In genomic region chr14:21766398-21766958, GRCm38 (mm10) we compare ENCODE assay signal across 29 mouse cellular contexts. TPM values are rescaled to one million over a fixed set of nuclear protein-coding genes. Genes with fewer than 3 reads are reported as not detected.
DNase-seq lines count a peak whose midpoint lies in the region; ATAC-seq and TF ChIP-seq lines count a peak whose summit lies in the region.
"Had no signal": no experiment of that assay in that cellular context is flagged by ENCODE, and none has a peak within 500 bp of the region (broad histone marks: within the 10 kb centered on the region; RNA-seq: fewer than 3 reads in every experiment).

No protein-coding gene starts in this region.

- no peaks in the 10 kb centered on the region for H3K9me3 ChIP-seq in heart, embryonic 15.5 days (replicated peaks)
- H3K9me3 ChIP-seq in liver, embryonic 13.5 days (replicated peaks) = no peaks in the 10 kb centered on the region
- H3K9me3 ChIP-seq: embryonic facial prominence, embryonic 15.5 days; hindbrain, embryonic 10.5 days had no signal

- no peak overlapping the region for H3ac ChIP-seq in myocyte (ENCODE audit: control insufficient read depth, insufficient read length)

- no peaks in the 10 kb centered on the region for H3K36me3 ChIP-seq in heart, embryonic 15.5 days
- H3K36me3 ChIP-seq in liver, embryonic 13.5 days = no peaks in the 10 kb centered on the region
- H3K36me3 ChIP-seq in myocyte (ENCODE audit: control insufficient read depth, insufficient read depth) = no peaks in the 10 kb centered on the region
- H3K36me3 ChIP-seq: embryonic facial prominence, embryonic 15.5 days; forebrain, embryonic 10.5 days; hindbrain, embryonic 10.5 days had no signal

- no peak overlapping the region for H3K9ac ChIP-seq in heart, embryonic 15.5 days
- H3K9ac ChIP-seq in liver, embryonic 13.5 days = 0 out of 2 replicates have a peak overlapping the region, but pooled peaks have one; percentile 11
- H3K9ac ChIP-seq: embryonic facial prominence, embryonic 15.5 days; forebrain, postnatal 0 days had no signal

- 52% methylated on average over 6 of the region's 6 CpGs for WGBS in heart, embryonic 15.5 days
- 55% methylated on average over 6 of the region's 6 CpGs for WGBS in liver, embryonic 13.5 days (ENCODE audit: insufficient replicate concordance)

- ATAC-seq in heart, embryonic 15.5 days (replicated peaks; ENCODE audit: insufficient number of reproducible peaks, insufficient read depth, low FRiP score, low read depth) = 0 out of 2 replicates have a peak, but pooled peaks have one; percentile 43
- ATAC-seq in liver, embryonic 13.5 days (ENCODE audit: low read depth) = peak; percentile 64
- ATAC-seq: activated CD4-positive, CD25-positive, alpha-beta regulatory T cell, adult 4 months; forebrain, postnatal 0 days; hindbrain, postnatal 0 days; midbrain, embryonic 16.5 days; Patski had no signal

- H3K4me2 ChIP-seq in heart, embryonic 15.5 days = peak overlapping the region; percentile 9; the same call in 1 of the 2 replicates
- peak overlapping the region; percentile 53 for H3K4me2 ChIP-seq in liver, embryonic 13.5 days
- H3K4me2 ChIP-seq in myocyte (ENCODE audit: low read depth) = peak overlapping the region; percentile 76
- H3K4me2 ChIP-seq: embryonic facial prominence, embryonic 15.5 days had no signal

- no peak for TF ChIP-seq POLR2A in myocyte (IDR thresholded peaks at IDR 0.05; ENCODE audit: insufficient read length, low read depth)

- peaks cover 92% of the 10 kb centered on the region for H3K79me2 ChIP-seq in myocyte (ENCODE audit: control insufficient read depth, insufficient read depth)

- no peak for DNase-seq in heart, postnatal 25 days (ENCODE audit: low spot score)
- peak; percentile 19 for DNase-seq in NIH3T3 (ENCODE audit: low read depth)
- no peak for DNase-seq in liver, embryonic 13.5 days
- no peak for DNase-seq in adrenal gland, postnatal 4 days (ENCODE audit: low spot score in 2 of 2)
- DNase-seq in left cerebral cortex, postnatal 14 days (ENCODE audit: low spot score in 2 of 2) = no peak
- DNase-seq in gastrocnemius, postnatal 10 days = no peak
- DNase-seq: adrenal gland, postnatal 10 days; B cell, adult 2 months; cerebellum, adult 11 months; cerebellum, postnatal 14 days; forebrain, postnatal 0 days; heart, adult 18-20 months; kidney, adult 8-10 months; kidney, postnatal 25 days; layer of hippocampus, adult 9-11 months; lung, adult 2 months; right cerebral cortex, postnatal 25 days; thymus, postnatal 36 days had no signal

- H3K4me1 ChIP-seq in heart, embryonic 15.5 days (replicated peaks) = peaks cover 30% of the 10 kb centered on the region
- peaks cover 55% of the 10 kb centered on the region for H3K4me1 ChIP-seq in liver, embryonic 13.5 days (replicated peaks)

- intact Hi-C loops in heart, postnatal 25 days (cut with DNase I) = no loop called here
- intact Hi-C loops in left cerebral cortex, postnatal 14 days (cut with DNase I) = no loop called here

- peak overlapping the region; percentile 8; the same call in 1 of the 2 replicates for H3K27ac ChIP-seq in heart, embryonic 15.5 days
- peak overlapping the region; percentile 63 for H3K27ac ChIP-seq in liver, embryonic 13.5 days
- H3K27ac ChIP-seq: embryonic facial prominence, embryonic 15.5 days; forebrain, embryonic 10.5 days; hindbrain, embryonic 10.5 days; hindbrain, postnatal 0 days; left cerebral cortex, adult 2 months had no signal

- no peak overlapping the region for H3K4me3 ChIP-seq in heart, embryonic 15.5 days
- H3K4me3 ChIP-seq in liver, embryonic 13.5 days (replicated peaks) = peak overlapping the region; percentile 9; the same call in 1 of the 2 replicates
- H3K4me3 ChIP-seq in myocyte = no peak overlapping the region
- H3K4me3 ChIP-seq: embryonic facial prominence, embryonic 15.5 days; forebrain, embryonic 10.5 days; hindbrain, embryonic 10.5 days; left cerebral cortex, adult 2 months had no signal

- no peaks in the 10 kb centered on the region for H3K27me3 ChIP-seq in heart, embryonic 15.5 days
- H3K27me3 ChIP-seq in liver, embryonic 13.5 days = no peaks in the 10 kb centered on the region
- no peaks in the 10 kb centered on the region for H3K27me3 ChIP-seq in myocyte (ENCODE audit: control insufficient read depth, insufficient read depth, insufficient read length)
- H3K27me3 ChIP-seq: embryonic facial prominence, embryonic 15.5 days; Patski had no signal

TF ChIP-seq in myocyte, 11 proteins besides CTCF, POLR2A, EP300 and RAD21:
- TF ChIP-seq TCF12 (IDR thresholded peaks at IDR 0.05; ENCODE audit: insufficient read depth, poor library complexity, severe bottlenecking) (no peak), SRF (IDR thresholded peaks at IDR 0.05; ENCODE audit: control insufficient read depth, insufficient read length, low read depth) (no peak), MAX (IDR thresholded peaks at IDR 0.05; ENCODE audit: low read depth) (no peak), CEBPB (IDR thresholded peaks at IDR 0.05; ENCODE audit: insufficient read depth, poor library complexity, severe bottlenecking) (0 out of 2 replicates have a peak, but pooled peaks have one; percentile 40), MYOD1 (IDR thresholded peaks at IDR 0.05; ENCODE audit: control insufficient read depth in 1 of 3, insufficient read length in 2 of 3, low read depth in 2 of 3) (peak in 2 of 3 experiments; percentile 60 to 80)

RNA-seq across cellular contexts. Expression of gene Dusp13, which starts 15.5 kb away (rescaled TPM):
- polyA plus RNA-seq in heart, embryonic 15.5 days (2015; fragmentation: Nextera tagmentation; extraction: Ambion mirVana) = 0.18 TPM in 1 of 2 replicates, not detected in the other
- under 1 TPM; 0.34 to 0.39 TPM for total RNA-seq in heart, postnatal 25 days (2021)
- not detected in 2 replicates for polyA plus RNA-seq in liver, embryonic 13.5 days (2015; fragmentation: Nextera tagmentation; extraction: Ambion mirVana)
- 24.6 TPM for polyA plus RNA-seq in myocyte (2012; fragmentation: generic; extraction: Trizol)
- 1 to 10 TPM in 1 of 2 experiments, under 1 TPM in 1; 0.84 to 1.4 TPM for total RNA-seq in adrenal gland, postnatal 4 days (2021)
- total RNA-seq in left cerebral cortex, postnatal 14 days (2021) = under 1 TPM in 1 of 2 experiments, not detected in 1; 0.61 TPM
- total RNA-seq in gastrocnemius, postnatal 10 days (2021) = 10 to 100 TPM; 19.4 to 21.1 TPM
- total RNA-seq: hindbrain, postnatal 0 days; left cerebral cortex, adult 2 months; neutrophil, adult 5-6 weeks had no signal
- polyA plus RNA-seq: activated CD4-positive, CD25-positive, alpha-beta regulatory T cell, adult 4 months; forebrain, embryonic 10.5 days; hindbrain, embryonic 10.5 days; midbrain, embryonic 16.5 days had no signal

RNA-seq across cellular contexts. Expression of gene Samd8, which starts 16.1 kb away (rescaled TPM):
- polyA plus RNA-seq in heart, embryonic 15.5 days (2015; fragmentation: Nextera tagmentation; extraction: Ambion mirVana) = 7.7 and 8.9 TPM in 2 replicates
- total RNA-seq in heart, postnatal 25 days (2021) = 10 to 100 TPM; 26.1 to 28.5 TPM
- polyA plus RNA-seq in liver, embryonic 13.5 days (2015; fragmentation: Nextera tagmentation; extraction: Ambion mirVana) = 3.7 and 4.9 TPM in 2 replicates
- 27.8 TPM for polyA plus RNA-seq in myocyte (2012; fragmentation: generic; extraction: Trizol)
- total RNA-seq in adrenal gland, postnatal 4 days (2021) = 10 to 100 TPM; 33.2 to 33.7 TPM
- 10 to 100 TPM; 89.7 to 97.2 TPM for total RNA-seq in left cerebral cortex, postnatal 14 days (2021)
- total RNA-seq in gastrocnemius, postnatal 10 days (2021) = 10 to 100 TPM; 23.9 to 25.1 TPM

RNA-seq across cellular contexts. Expression of gene Dupd1, which starts 52.1 kb away (rescaled TPM):
- 0.14 and 0.32 TPM in 2 replicates for polyA plus RNA-seq in heart, embryonic 15.5 days (2015; fragmentation: Nextera tagmentation; extraction: Ambion mirVana)
- not detected for total RNA-seq in heart, postnatal 25 days (2021)
- polyA plus RNA-seq in liver, embryonic 13.5 days (2015; fragmentation: Nextera tagmentation; extraction: Ambion mirVana) = not detected in 2 replicates
- 0.14 TPM for polyA plus RNA-seq in myocyte (2012; fragmentation: generic; extraction: Trizol)
- 1 to 10 TPM; 1.1 to 1.4 TPM for total RNA-seq in adrenal gland, postnatal 4 days (2021)
- total RNA-seq in left cerebral cortex, postnatal 14 days (2021) = not detected
- 10 to 100 TPM; 58.3 to 74.2 TPM for total RNA-seq in gastrocnemius, postnatal 10 days (2021)
- total RNA-seq: hindbrain, postnatal 0 days; left cerebral cortex, adult 2 months; neutrophil, adult 5-6 weeks had no signal
- polyA plus RNA-seq: activated CD4-positive, CD25-positive, alpha-beta regulatory T cell, adult 4 months; embryonic facial prominence, embryonic 15.5 days; forebrain, embryonic 10.5 days; Patski had no signal

RNA-seq across cellular contexts. Expression of gene Vdac2, which starts 58.6 kb away (rescaled TPM):
- 435 and 491 TPM in 2 replicates for polyA plus RNA-seq in heart, embryonic 15.5 days (2015; fragmentation: Nextera tagmentation; extraction: Ambion mirVana)
- 100 to 1,000 TPM; 494 to 528 TPM for total RNA-seq in heart, postnatal 25 days (2021)
- polyA plus RNA-seq in liver, embryonic 13.5 days (2015; fragmentation: Nextera tagmentation; extraction: Ambion mirVana) = 173 and 189 TPM in 2 replicates
- polyA plus RNA-seq in myocyte (2012; fragmentation: generic; extraction: Trizol) = 314 TPM
- 100 to 1,000 TPM; 256 to 257 TPM for total RNA-seq in adrenal gland, postnatal 4 days (2021)
- 100 to 1,000 TPM; 208 to 230 TPM for total RNA-seq in left cerebral cortex, postnatal 14 days (2021)
- total RNA-seq in gastrocnemius, postnatal 10 days (2021) = 100 to 1,000 TPM; 308 to 335 TPM

Comparison
In these comparisons a context has a peak if more than half of its experiments do, and no peak if none do; other contexts are left out.
1. H3K4me2 ChIP-seq: peak in every context shown above with its lines; median percentile 76 in myocyte; 53 in liver, embryonic 13.5 days; 9 in heart, embryonic 15.5 days.
2. RNA of gene Dusp13, which starts 15.5 kb away (total RNA-seq): 19.4 to 21.1 TPM in gastrocnemius, postnatal 10 days; 0.84 to 1.4 TPM in adrenal gland, postnatal 4 days, 0.61 TPM in left cerebral cortex, postnatal 14 days and 0.34 to 0.39 TPM in heart, postnatal 25 days; every median in the first group is over 4 times any median in the second.
3. RNA of gene Dupd1, which starts 52.1 kb away (total RNA-seq): 58.3 to 74.2 TPM in gastrocnemius, postnatal 10 days; 1.1 to 1.4 TPM in adrenal gland, postnatal 4 days, not detected in left cerebral cortex, postnatal 14 days and not detected in heart, postnatal 25 days; every median in the first group is over 10 times any median in the second.